Mouse (Mus musculus): Measurements from ENCODE around the gene Olfr1453. TPM values are rescaled to one million over a fixed set of nuclear protein-coding genes. Genes with fewer than 3 reads are reported as not detected.

Gene Olfr1453
- not detected in 2 replicates for polyA plus RNA-seq (2012; rRNA removed)

DNA sequence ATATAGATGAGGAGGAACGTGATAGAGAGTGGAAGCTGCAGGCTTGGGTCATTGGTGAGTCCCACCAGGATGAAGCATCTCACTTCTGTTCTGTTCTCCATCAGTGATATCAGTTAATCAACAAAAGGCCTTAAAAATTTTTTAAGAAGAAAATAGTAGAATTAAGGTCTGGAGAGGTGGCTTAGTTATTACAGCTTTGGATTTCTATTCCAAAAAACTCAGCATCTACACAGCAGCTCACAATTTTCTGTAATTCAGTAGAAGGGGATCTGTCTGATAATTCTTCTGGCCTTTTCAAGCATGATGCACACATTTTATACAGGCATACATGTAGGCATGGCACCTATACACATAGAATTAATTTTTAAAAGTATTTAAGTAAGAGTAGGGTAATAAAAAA is at the start of gene Olfr1453:
Gene Olfr1453, minus strand, starts transcription at position 101 of the 400 bp plus-strand sequence.

DNA sequence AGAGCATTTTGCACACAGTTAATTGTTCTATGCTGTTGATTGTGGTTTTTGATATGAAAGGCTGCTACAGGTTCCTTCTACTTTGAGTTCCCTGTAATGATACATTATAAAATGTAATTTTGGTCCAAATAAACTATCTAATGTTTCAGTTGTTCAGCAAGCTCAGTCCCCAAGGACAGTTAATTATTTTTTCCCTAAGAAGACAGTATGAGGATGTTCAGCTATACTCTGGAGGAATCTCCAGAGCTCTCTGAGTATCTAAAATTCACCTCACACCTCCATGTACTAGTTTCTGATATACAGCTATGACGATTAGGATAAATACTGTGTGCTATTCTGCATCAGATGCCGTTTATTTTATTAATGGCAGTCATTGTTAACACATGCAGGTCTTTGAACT is 32.2 kb upstream of the Olfr1453 start, which contains the start of gene Olfr1454:
Gene Olfr1454, plus strand, starts transcription at position 301 of the 400 bp plus-strand sequence.

DNA sequence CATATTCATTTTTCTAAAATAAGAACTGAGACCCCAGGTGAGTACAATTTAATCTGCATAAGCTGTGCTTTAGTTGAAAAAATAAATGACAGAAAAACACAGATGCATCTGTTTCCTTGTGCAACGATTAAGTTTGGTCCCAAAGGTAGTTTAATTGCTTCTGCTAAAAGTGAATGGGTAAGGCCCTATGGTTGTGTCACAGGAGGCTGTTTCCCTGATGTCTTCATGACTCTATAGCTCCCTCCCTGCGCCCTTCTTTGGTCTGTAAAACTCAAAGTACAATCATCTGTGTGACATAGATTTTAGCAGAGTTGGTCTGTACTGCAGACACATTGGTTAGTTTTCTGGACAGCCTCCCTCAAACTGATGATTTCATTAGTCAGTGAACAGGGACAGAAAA is 33.4 kb downstream of the Olfr1453 start, which contains the start of gene Olfr1451:
Gene Olfr1451, plus strand, starts transcription at position 301 of the 400 bp plus-strand sequence.

Other genes with a start within 250 kb of the Olfr1453 start
- 2.9 and 3.4 TPM in 2 replicates for gene Zfp91, start 232.2 kb downstream of the Olfr1453 start, polyA plus RNA-seq (2012; rRNA removed)
- 0.63 and 0.84 TPM in 2 replicates for gene Lpxn, start 232.1 kb downstream of the Olfr1453 start, polyA plus RNA-seq (2012; rRNA removed)
- not detected in 2 replicates for gene Gm5244, start 181.6 kb downstream of the Olfr1453 start, polyA plus RNA-seq (2012; rRNA removed)
- not detected in 2 replicates for gene Olfr1444, start 171.0 kb downstream of the Olfr1453 start, polyA plus RNA-seq (2012; rRNA removed)
- gene Olfr1445, start 144.5 kb downstream of the Olfr1453 start, polyA plus RNA-seq (2012; rRNA removed), result not detected in 2 replicates
- gene Olfr1446, start 134.8 kb downstream of the Olfr1453 start, polyA plus RNA-seq (2012; rRNA removed), result not detected in 2 replicates
- not detected in 2 replicates for gene Olfr1447, start 124.6 kb downstream of the Olfr1453 start, polyA plus RNA-seq (2012; rRNA removed)
- gene Olfr1448, start 103.9 kb downstream of the Olfr1453 start, polyA plus RNA-seq (2012; rRNA removed), result not detected in 2 replicates
- gene Olfr1449, start 97.5 kb downstream of the Olfr1453 start, polyA plus RNA-seq (2012; rRNA removed), result not detected in 2 replicates
- gene Olfr1450, start 78.1 kb downstream of the Olfr1453 start, polyA plus RNA-seq (2012; rRNA removed), result not detected in 2 replicates
- gene Olfr1451, start 33.3 kb downstream of the Olfr1453 start, polyA plus RNA-seq (2012; rRNA removed), result not detected in 2 replicates
- gene Olfr1454, start 32.3 kb upstream of the Olfr1453 start, polyA plus RNA-seq (2012; rRNA removed), result not detected in 2 replicates
- not detected in 2 replicates for gene Olfr1457, start 69.6 kb upstream of the Olfr1453 start, polyA plus RNA-seq (2012; rRNA removed)
- not detected in 2 replicates for gene Olfr1458, start 78.4 kb upstream of the Olfr1453 start, polyA plus RNA-seq (2012; rRNA removed)
- gene Olfr1459, start 121.2 kb upstream of the Olfr1453 start, polyA plus RNA-seq (2012; rRNA removed), result not detected in 2 replicates
- not detected in 2 replicates for gene Olfr1461, start 134.7 kb upstream of the Olfr1453 start, polyA plus RNA-seq (2012; rRNA removed)
- not detected in 2 replicates for gene Olfr1462, start 157.4 kb upstream of the Olfr1453 start, polyA plus RNA-seq (2012; rRNA removed)
- gene Olfr1463, start 203.0 kb upstream of the Olfr1453 start, polyA plus RNA-seq (2012; rRNA removed), result not detected in 2 replicates